Mouse (Mus musculus) embryonic stem cell, embryonic (primary cell): ENCODE measurements around the gene Aagab.

Source experiments
- CTCF ChIA-PET, 4 experiments: fragments of 300-600 bp in 2 of 4; fragments of 350-600 bp in 2 of 4; sonication (Branson Sonifier 250); formaldehyde crosslinking; loops; one replicate each; lab custom pipeline; 2022; ENCODE audit warnings: inconsistent platforms in 2 of 4; lab: Charles Lee
- POLR2A ChIA-PET, 4 experiments: fragments of 300-600 bp in 2 of 4; fragments of 350-600 bp in 2 of 4; sonication (Branson Sonifier 250); formaldehyde crosslinking; loops; one replicate each; lab custom pipeline; 2022; ENCODE audit warnings: antibody characterized with exemption in 4 of 4, inconsistent platforms in 1 of 4; lab: Charles Lee

The Aagab gene

DNA sequence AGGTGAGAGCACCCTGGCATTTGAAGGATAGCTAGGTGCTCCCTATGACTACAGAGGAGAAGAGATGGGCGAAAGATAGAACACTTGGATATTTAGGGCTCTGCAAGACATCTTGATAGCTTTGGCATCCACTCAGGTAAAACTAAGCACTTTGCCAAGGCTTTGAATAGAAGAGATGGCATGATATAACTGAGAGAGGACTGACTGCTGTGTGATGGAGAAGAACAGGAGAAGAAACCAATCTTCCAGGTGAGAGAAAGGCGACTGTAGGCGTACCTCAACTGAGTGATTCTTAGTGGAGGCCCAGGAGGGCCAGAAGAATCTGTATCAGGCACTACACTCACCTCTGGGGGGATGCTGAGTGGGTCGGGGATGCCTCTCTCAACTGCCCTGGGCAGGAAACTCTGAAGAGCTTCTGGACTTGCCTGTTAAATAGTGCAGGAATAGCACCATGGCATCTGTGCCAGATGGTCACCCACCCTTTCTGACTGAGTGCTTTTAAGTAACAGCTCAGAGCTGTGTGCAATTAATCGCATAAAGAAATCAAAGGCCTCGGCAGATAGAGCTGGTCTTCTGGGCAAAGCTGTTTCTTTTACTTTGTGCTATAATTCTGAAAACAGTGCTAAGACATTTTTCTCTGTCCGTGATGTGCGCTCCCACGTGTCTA, 22.8 kb downstream of the Aagab start:
- ChIA-PET POLR2A (interaction anchor here in 1 of 4 experiments (0.5 kb wide), 1 partner anchor 15 kb away, joined by 5 read pairs; no protein-coding TSS in a partner anchor), CTCF (interaction anchor here in 2 of 4 experiments (0.5 to 0.9 kb wide), 4 partner anchors 12 to 153 kb away, joined by 3 to 4 read pairs (median 3); no protein-coding TSS in a partner anchor)

DNA sequence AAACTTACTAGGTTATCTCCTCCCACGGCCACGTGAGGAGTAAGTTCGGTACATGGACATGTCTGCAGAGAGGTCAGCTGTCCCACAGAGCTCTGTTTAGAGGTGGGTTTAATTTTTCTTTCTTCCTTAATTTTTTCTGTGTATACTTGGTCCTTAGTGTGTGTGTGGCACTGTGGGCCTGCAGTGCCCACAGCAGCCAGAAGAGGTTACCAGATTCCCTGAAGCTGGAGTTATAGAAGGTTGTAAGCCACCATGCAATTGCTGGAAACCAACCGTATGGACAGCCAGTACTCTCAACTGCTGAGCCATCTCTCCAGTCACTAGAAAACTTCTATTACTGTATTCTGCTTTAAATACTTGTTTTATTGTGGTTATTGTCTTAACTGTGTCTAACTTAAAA, 29.6 kb downstream of the Aagab start:
- ChIA-PET CTCF (no interaction called here), POLR2A (interaction anchor here in 1 of 4 experiments (1.0 to 1.2 kb wide), 2 partner anchors 9 to 26 kb away, joined by 3 read pairs; no protein-coding TSS in a partner anchor)

DNA sequence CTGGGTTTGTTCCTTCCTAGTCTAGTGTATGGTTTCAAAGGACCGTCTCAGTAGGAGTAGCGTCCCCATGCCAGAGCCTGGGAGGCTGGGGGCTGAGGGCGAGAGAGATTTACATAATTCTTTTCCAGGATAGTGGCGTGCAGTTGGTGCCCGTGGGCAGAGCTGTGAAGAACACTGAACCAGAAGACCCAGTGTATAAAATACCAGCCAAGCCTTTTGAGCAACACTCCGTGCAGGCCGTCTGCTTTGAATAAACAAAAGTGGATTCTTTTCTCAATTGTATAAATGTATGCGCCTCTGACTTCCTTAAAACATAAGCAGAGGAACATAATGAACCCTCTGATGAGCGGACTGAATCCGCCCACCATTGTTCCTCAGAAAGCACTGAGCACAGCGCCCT, 30.5 kb downstream of the Aagab start:
- POLR2A ChIA-PET: interaction anchor here in 3 of 4 experiments (0.9 to 2.5 kb wide), 7 partner anchors 10 to 160 kb away, joined by 3 to 8 read pairs (median 3); partner anchors contain the start of gene Smad3 (in 1 of the 3)
- CTCF ChIA-PET: interaction anchor here in 3 of 4 experiments (0.6 to 1.6 kb wide), 4 partner anchors 17 to 455 kb away, joined by 3 to 4 read pairs (median 3); no protein-coding TSS in a partner anchor

DNA sequence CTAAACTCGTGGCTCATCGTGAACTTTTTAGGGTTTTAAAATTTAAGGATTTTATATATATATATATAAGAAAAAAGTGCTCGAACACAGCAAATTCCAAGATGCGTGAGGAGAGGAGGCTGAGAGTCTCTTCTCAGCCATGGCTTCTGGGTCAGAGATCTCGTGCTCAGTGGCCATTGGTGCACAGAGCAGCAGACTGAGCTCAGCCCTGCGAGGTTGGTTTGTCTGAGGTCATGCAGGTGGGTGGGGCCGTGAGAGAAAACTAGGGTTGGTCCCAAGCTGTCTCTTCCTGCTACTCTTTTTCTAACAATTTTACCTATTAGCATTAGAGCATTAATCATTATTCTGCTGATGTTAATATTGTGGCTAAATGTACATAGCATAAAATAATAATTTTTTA, 30.9 kb downstream of the Aagab start:
- POLR2A ChIA-PET: interaction anchor here in 3 of 4 experiments (0.7 to 2.5 kb wide), 10 partner anchors 9 to 244 kb away, joined by 3 to 8 read pairs (median 4); partner anchors contain the start of gene Smad3 (in 1 of the 3)
- CTCF ChIA-PET: interaction anchor here in 3 of 4 experiments (0.6 to 1.6 kb wide), 4 partner anchors 17 to 456 kb away, joined by 3 to 4 read pairs (median 3); no protein-coding TSS in a partner anchor

DNA sequence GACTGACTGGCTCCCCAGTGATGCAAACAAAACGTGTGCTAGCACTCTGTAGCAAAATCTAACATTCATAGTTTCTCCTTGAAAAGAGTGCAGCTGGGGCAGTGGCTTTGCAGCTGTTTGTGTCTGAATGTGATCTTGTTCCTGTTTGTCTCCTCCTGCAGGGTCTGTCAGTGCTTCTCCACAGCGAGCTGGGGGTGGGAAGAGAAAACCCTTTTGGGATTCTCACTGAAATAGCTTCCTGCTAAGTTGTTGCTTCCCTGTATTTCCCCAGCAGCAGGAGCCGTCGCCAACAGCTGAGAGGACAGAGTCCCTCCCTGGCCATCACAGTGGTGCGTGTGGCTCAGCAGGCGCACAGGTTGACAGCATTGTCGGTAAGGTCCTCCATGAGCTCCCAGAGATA, 33.7 kb downstream of the Aagab start:
- CTCF ChIA-PET: no interaction called here
- POLR2A ChIA-PET: interaction anchor here in 2 of 4 experiments (0.5 to 1.5 kb wide), 7 partner anchors 9 to 786 kb away, joined by 3 to 6 read pairs (median 3); no protein-coding TSS in a partner anchor

DNA sequence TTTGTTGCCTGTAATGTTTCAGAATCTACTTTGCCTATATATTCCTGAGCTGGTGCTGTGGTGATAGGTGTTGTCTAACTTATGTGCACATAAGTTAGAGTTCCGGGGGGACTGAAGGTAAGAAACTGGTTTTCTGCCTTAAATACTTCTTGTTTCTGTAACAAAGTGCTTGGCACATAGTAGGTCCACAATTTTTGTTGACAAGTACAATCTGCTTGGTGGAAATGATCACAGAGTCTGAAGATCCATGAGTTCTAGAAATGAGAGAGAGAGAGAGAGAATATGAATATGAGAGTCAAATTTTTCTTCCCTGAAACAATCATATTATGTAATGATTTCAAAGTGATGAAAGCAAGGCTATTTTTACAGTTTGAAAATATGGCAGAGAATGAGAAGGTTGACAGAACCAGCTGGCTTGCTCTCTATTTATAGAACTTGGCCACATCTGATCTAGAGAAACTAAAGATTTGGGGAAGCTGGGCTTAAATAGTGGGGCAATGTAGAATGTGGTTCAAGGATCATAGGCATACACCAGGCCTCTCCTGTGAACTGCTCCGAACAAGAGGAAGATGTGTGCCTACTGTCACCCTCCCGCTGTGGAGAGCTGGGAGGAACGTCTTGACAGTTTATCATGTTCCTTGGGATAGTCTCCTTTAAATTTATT, 39.7 kb downstream of the Aagab start:
- POLR2A ChIA-PET: interaction anchor here in 2 of 4 experiments (1.3 to 1.4 kb wide), 2 partner anchors 8 kb away, joined by 4 read pairs; no protein-coding TSS in a partner anchor

DNA sequence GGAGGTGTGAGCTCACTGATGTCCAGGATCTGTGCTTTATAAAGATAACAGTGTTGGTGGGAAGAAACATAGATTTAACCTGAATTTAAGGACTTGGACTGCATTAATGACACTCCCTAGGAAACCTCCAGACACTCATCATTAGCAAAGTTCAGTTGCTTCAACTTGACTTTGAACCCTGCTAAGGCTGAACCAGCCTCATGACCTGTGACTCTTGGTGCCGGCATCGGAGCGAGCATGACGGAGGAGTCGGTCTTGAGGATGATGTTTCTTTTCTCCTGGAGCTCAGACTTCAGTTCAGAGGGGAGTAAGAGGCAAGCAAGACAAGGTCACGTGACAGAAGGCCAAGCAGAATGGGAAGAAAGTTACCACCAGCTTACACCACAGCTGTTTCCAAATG, 41.6 kb downstream of the Aagab start:
- POLR2A ChIA-PET: interaction anchor here in 2 of 4 experiments (0.6 to 1.5 kb wide), 3 partner anchors 10 to 75 kb away, joined by 3 read pairs; no protein-coding TSS in a partner anchor
- CTCF ChIA-PET: no interaction called here

More for the DNA sequence above, 39.7 kb downstream of the Aagab start:
- CTCF ChIA-PET: no interaction called here

DNA sequence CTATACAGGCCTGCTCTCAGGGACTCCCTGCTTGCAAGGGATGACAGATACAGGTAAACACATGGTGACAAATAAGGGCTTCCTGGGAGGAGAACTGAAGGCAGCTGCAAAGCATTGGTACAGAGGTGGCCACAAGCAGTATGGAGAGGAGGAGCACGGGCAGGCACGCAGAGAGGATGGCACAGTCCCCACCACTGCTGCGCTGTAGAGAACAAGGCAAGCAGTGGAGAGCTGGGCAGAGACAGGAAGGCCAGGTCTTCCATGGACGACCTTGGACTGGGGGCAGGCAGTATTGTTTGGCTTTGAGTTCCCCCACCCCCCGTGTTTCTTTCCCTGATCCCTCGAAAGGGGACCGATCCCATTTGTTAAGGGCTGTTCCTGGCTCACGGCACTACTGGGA, 42.6 kb downstream of the Aagab start:
- CTCF ChIA-PET: no interaction called here
- POLR2A ChIA-PET: interaction anchor here in 2 of 4 experiments (0.7 to 1.1 kb wide), 3 partner anchors 9 to 114 kb away, joined by 3 to 4 read pairs (median 4); no protein-coding TSS in a partner anchor

DNA sequence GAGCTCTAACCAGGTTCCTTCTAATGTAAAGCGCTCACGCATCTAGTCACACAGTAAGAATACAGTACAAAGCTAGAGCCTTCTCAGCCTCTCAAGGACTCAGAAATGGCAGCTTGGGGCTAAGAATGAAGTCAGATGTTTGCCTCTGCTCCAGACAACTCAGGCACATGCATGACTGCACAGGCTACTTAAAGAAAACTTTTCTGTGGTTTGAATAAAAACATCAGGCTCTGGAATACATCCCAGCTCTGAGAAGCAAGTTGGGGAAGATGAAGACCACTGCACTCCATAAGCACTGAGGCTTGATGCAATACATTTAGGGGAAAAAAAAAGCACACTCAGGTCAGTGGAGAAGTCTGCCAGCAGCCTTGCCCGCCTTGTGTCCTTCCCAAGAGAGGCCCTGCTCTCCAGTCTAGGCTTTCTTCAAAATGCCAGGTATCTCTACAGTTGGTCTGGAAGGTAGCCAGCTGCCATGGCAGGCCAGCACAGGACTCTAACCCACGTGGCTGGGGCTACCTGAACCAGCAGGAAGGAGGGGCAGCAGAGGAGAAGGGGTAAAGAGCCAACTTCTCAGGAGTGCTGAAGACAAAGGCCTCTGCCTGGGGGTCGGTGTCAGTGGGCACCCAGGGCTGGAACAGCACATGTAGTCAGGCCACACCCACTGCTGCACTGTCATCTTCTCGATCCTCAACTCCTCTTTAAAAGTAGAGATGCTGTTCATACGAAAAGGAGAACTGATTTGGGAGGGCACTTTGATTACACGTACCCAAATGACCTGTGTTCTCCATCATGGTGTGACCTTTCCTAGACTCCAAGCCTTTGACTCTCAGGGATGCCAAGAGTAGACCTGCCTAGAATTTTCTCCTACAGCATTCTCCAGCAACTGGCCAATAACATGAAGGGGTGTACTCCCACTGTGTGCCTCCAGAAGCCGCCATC, 45.4 kb downstream of the Aagab start:
- POLR2A ChIA-PET: interaction anchor here (0.6 to 2.0 kb wide), 7 partner anchors 8 to 189 kb away, joined by 3 to 4 read pairs (median 3); no protein-coding TSS in a partner anchor
- CTCF ChIA-PET: no interaction called here

DNA sequence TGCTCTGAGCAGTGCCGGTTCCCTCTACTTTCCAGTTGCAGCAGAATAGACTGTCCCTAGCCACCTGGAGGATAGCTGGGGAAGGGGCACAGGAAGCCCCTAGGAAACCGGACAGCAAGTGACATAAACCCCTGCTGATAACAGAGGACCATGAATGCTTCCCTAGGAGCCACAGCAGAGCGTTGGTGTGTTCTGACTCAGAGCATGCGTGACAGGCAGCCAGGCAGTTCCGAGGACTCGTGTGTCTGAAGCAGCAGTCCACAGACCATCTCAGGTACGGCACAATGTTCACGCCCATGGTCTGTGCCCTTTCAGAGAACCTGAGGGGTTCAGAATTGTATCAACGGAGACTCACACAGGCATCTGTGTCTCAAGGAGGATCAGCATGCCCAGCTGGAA, 46.1 kb downstream of the Aagab start:
- POLR2A ChIA-PET: interaction anchor here in 1 of 4 experiments (1.1 to 2.0 kb wide), 3 partner anchors 9 to 189 kb away, joined by 3 to 4 read pairs (median 3); no protein-coding TSS in a partner anchor
- CTCF ChIA-PET: no interaction called here

DNA sequence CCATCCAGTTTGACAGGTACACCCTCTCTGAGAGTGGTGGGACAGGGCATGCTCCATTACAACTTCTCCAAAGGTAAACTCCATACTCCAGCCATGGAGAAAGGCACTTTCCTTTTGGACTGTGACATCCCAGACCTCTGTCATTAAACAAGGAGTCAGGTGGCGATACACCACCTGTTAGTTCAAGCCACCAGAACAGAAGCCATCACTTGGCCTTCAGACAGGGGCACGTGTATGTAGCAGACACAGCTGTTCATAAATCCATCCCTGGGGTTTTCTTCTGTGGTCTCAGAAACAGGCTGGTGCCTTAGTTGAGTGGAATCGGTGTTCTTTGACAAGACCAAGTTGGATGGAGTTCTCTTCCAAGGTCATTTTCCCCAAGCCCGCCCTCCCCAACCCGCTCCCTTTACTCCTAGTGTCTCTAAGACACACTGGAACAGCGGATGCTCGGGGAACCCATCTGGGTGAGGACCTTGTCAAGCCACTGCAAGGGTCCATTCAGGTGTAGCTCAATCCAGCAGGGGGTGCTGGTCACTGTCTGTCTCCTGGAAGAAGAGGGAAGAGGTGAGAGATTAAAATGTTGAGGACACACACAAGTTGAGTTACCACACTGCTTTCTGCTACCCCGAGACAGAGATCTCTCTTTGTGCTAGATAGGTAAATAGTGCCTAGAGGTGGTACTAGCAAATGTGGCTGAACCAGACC, 47.5 kb downstream of the Aagab start:
- ChIA-PET POLR2A (interaction anchor here in 2 of 4 experiments (0.6 to 2.0 kb wide), 7 partner anchors 10 to 455 kb away, joined by 3 to 4 read pairs (median 3); no protein-coding TSS in a partner anchor), CTCF (interaction anchor here (0.6 to 1.2 kb wide), 13 partner anchors 9 to 1419 kb away, joined by 3 to 7 read pairs (median 3); no protein-coding TSS in a partner anchor)

DNA sequence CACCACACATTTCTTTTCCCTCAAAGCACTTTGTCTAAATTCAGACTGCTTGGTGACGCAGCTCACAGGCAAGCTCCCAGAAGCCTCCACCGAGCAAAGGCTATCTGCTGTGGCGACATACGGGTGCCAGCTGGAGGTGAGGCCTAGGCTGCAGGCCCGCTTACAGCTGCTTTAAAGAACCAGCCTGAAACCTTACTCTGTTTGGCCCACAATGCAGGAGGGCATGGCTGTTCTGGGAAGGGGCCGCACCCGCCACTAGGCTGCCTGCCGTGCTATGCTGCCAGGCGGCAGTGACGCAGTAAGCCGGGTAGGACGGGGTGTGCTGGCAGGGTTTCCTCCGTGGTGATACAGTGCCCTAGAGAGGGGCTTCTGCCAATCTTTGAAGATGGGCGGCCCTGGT, 48.4 kb downstream of the Aagab start:
- POLR2A ChIA-PET: interaction anchor here in 3 of 4 experiments (0.6 to 1.3 kb wide), 6 partner anchors 9 to 125 kb away, joined by 3 read pairs; no protein-coding TSS in a partner anchor
- CTCF ChIA-PET: interaction anchor here in 2 of 4 experiments (0.7 to 1.2 kb wide), 5 partner anchors 108 to 190 kb away, joined by 3 to 4 read pairs (median 3); no protein-coding TSS in a partner anchor

DNA sequence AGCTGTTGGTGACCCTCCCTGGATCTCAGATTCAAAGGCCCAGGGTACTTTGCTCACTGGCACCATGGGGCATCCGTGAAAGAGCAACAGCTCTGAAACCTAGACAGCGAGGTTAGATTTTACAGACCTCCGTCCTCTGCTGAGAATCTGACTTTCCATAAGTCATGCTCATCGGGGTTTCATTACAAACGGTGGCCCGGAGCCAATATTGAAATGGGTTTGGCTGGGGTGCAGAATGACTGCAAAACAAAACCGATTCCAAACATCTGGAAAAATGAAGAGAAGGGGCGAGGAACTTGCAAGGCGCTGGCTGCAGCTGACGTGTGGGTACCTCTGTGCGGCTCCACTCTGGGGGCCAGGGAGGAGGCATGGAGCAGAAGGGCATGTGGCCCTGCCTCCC, 49.1 kb downstream of the Aagab start:
- ChIA-PET CTCF (interaction anchor here in 2 of 4 experiments (0.6 to 1.0 kb wide), 2 partner anchors 110 to 198 kb away, joined by 3 read pairs; no protein-coding TSS in a partner anchor), POLR2A (interaction anchor here in 3 of 4 experiments (1.2 to 1.4 kb wide), 4 partner anchors 8 to 172 kb away, joined by 3 read pairs; no protein-coding TSS in a partner anchor)

DNA sequence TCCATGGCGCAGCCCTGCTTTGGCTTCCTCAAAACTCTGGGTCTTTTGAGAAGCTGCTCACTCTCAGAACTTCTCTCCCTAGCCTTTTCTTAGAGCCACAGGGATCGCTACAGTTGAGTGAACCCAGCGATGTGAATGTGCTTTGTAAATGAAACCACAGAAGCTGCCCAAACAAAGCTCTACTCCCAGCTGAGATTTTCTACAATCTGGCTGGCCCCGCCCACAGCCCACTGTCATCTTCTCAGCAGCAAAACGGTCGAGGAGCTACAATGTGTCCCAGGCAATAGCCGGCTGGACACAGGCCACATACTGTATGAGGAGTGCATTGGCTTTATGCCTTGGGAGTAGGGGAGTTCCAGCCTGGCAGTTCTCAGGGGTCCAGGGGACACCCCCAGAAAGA, 51.2 kb downstream of the Aagab start:
- CTCF ChIA-PET: interaction anchor here in 1 of 4 experiments (1.1 to 1.3 kb wide), 2 partner anchors 108 to 181 kb away, joined by 3 read pairs; no protein-coding TSS in a partner anchor

DNA sequence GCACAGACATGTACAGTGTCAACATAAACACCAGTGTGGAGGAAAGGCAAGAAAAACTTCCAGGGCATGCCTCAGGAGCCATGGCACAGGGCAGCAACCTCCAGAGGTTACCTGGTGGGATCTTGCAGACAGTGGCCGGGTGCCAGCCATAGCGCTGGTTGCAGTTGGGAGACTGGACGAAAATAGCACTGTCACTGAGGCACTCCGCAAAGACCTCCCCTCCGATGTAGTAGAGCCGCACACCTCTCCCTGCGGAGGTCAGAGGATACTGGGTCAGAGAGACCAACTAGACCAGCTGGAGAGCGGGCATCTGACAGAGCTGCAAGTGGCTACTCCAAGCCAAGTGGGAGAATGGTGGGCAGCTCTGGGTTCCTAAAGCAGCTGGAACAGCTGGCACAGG, 52.1 kb downstream of the Aagab start:
- POLR2A ChIA-PET: interaction anchor here in 1 of 4 experiments (1.4 to 1.5 kb wide), 2 partner anchors 8 to 17 kb away, joined by 3 to 5 read pairs; no protein-coding TSS in a partner anchor
- CTCF ChIA-PET: interaction anchor here in 3 of 4 experiments (0.6 to 1.5 kb wide), 5 partner anchors 13 to 226 kb away, joined by 3 to 5 read pairs (median 3); no protein-coding TSS in a partner anchor

More for the DNA sequence above, 51.2 kb downstream of the Aagab start:
- POLR2A ChIA-PET: interaction anchor here in 2 of 4 experiments (0.6 to 1.5 kb wide), 6 partner anchors 9 to 174 kb away, joined by 3 to 5 read pairs (median 3); no protein-coding TSS in a partner anchor

DNA sequence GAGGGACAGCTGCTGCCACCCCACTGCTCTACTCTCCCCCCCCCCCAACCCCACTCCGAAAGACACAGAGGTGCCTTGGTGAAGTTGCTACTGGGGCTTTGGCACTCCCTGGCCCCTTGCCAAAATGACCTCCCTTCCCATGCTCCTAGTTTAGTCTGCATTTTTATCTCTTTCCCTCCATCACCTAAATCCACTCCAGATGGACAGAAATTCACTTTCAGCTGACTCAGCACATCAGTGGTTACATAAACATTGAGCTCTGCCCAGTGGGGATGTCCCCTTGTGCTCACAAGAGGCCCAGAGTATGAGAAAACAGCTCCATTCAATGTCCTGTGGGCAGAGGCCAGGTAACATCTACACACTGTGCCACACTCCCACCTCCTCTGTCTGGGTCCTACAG, 52.6 kb downstream of the Aagab start:
- POLR2A ChIA-PET: interaction anchor here in 1 of 4 experiments (1.5 kb wide), 1 partner anchor 16 kb away, joined by 3 read pairs; no protein-coding TSS in a partner anchor
- CTCF ChIA-PET: interaction anchor here in 3 of 4 experiments (0.7 to 1.5 kb wide), 3 partner anchors 13 to 106 kb away, joined by 3 to 5 read pairs (median 3); no protein-coding TSS in a partner anchor
